13 mouse cellular contexts compared by ENCODE assay signal in genomic region chr3:52245996-52246830, GRCm38 (mm10). TPM values are rescaled to one million over a fixed set of nuclear protein-coding genes. Genes with fewer than 3 reads are reported as not detected.
DNase-seq lines count a peak whose midpoint lies in the region; ATAC-seq and TF ChIP-seq lines count a peak whose summit lies in the region.
"Had no signal": no experiment of that assay in that cellular context is flagged by ENCODE, and none has a peak within 500 bp of the region (broad histone marks: within the 10 kb centered on the region; RNA-seq: fewer than 3 reads in every experiment).

No protein-coding gene starts in this region.

- no peak overlapping the region for H3K4me3 ChIP-seq in heart, postnatal 0 days (ENCODE audit: low read depth, low read length)
- no peak overlapping the region for H3K4me3 ChIP-seq in midbrain, embryonic 11.5 days (ENCODE audit: low read depth, low read length)
- no peak overlapping the region for H3K4me3 ChIP-seq in midbrain, embryonic 15.5 days
- H3K4me3 ChIP-seq in cortical plate, adult 2 months (ENCODE audit: insufficient read depth, low read length), result no peak overlapping the region
- H3K4me3 ChIP-seq: erythroblast, embryonic 14.5 days; hindbrain, embryonic 10.5 days; megakaryocyte, embryonic 14.5 days; myocyte had no signal

- no peaks in the 10 kb centered on the region for H3K36me3 ChIP-seq in heart, postnatal 0 days (replicated peaks; ENCODE audit: control insufficient read depth, insufficient read depth, low read length)
- no peaks in the 10 kb centered on the region for H3K36me3 ChIP-seq in midbrain, embryonic 11.5 days (ENCODE audit: control insufficient read depth, insufficient read depth, low read length)
- no peaks in the 10 kb centered on the region for H3K36me3 ChIP-seq in midbrain, embryonic 15.5 days (replicated peaks)
- H3K36me3 ChIP-seq: hindbrain, embryonic 10.5 days had no signal

- H3K27ac ChIP-seq in heart, postnatal 0 days (ENCODE audit: low read depth), result no peak overlapping the region
- H3K27ac ChIP-seq in midbrain, embryonic 11.5 days (ENCODE audit: low read depth, low read length), result no peak overlapping the region
- no peak overlapping the region for H3K27ac ChIP-seq in midbrain, embryonic 15.5 days
- H3K27ac ChIP-seq in cortical plate, adult 2 months (ENCODE audit: insufficient read depth, low read length), result no peak overlapping the region
- H3K27ac ChIP-seq: hindbrain, embryonic 10.5 days had no signal

- intact Hi-C loops in heart, postnatal 36 days (cut with DNase I), result no loop called here

- WGBS in heart, postnatal 0 days, result 81% methylated on average over 12 of the region's 12 CpGs
- 84% methylated on average over 12 of the region's 12 CpGs for WGBS in midbrain, embryonic 11.5 days
- WGBS in midbrain, embryonic 15.5 days, result 79% methylated on average over 12 of the region's 12 CpGs

- H3K9ac ChIP-seq in heart, postnatal 0 days (replicated peaks; ENCODE audit: low read depth, low read length), result no peak overlapping the region
- no peak overlapping the region for H3K9ac ChIP-seq in midbrain, embryonic 11.5 days (ENCODE audit: low read length)
- H3K9ac ChIP-seq in midbrain, embryonic 15.5 days, result no peak overlapping the region

- TF ChIP-seq EP300 in heart, postnatal 0 days (IDR thresholded peaks at IDR 0.05; ENCODE audit: low read depth), result no peak

- H3K27me3 ChIP-seq in heart, postnatal 0 days (ENCODE audit: control insufficient read depth, insufficient read depth, low read length), result no peaks in the 10 kb centered on the region
- H3K27me3 ChIP-seq in midbrain, embryonic 11.5 days (ENCODE audit: control insufficient read depth, insufficient read depth, low read length), result no peaks in the 10 kb centered on the region
- no peaks in the 10 kb centered on the region for H3K27me3 ChIP-seq in midbrain, embryonic 15.5 days (replicated peaks)

- TF ChIP-seq CTCF in heart, postnatal 0 days (IDR thresholded peaks at IDR 0.05; ENCODE audit: low read depth), result peak; percentile 39
- peak; percentile 24; the same call in 1 of the 2 replicates for TF ChIP-seq CTCF in cortical plate, adult 2 months (IDR thresholded peaks at IDR 0.05; ENCODE audit: extremely low read depth, insufficient read depth, low read length)

- H3K4me2 ChIP-seq in heart, postnatal 0 days (ENCODE audit: low read depth, low read length), result no peak overlapping the region
- H3K4me2 ChIP-seq in midbrain, embryonic 11.5 days, result no peak overlapping the region
- no peak overlapping the region for H3K4me2 ChIP-seq in midbrain, embryonic 15.5 days

- H3K4me1 ChIP-seq in heart, postnatal 0 days (ENCODE audit: control insufficient read depth, insufficient read depth), result 0 out of 2 replicates have a peak, but pooled peaks cover under 1% of the 10 kb centered on the region
- H3K4me1 ChIP-seq in midbrain, embryonic 11.5 days (ENCODE audit: control insufficient read depth, insufficient read depth, low read length), result no peaks in the 10 kb centered on the region
- H3K4me1 ChIP-seq in midbrain, embryonic 15.5 days, result no peaks in the 10 kb centered on the region
- H3K4me1 ChIP-seq in cortical plate, adult 2 months (ENCODE audit: control insufficient read depth, insufficient read depth, low read length), result no peaks in the 10 kb centered on the region
- H3K4me1 ChIP-seq: hindbrain, embryonic 10.5 days had no signal

- ATAC-seq in heart, postnatal 0 days (ENCODE audit: insufficient read depth, low read depth), result no peak
- ATAC-seq in midbrain, embryonic 11.5 days (ENCODE audit: low FRiP score), result no peak
- no peak for ATAC-seq in midbrain, embryonic 15.5 days (replicated peaks)

- TF ChIP-seq POLR2A in cortical plate, adult 2 months (IDR thresholded peaks at IDR 0.05; ENCODE audit: extremely low read depth, insufficient read depth, low read length), result no peak

- no peaks in the 10 kb centered on the region for H3K9me3 ChIP-seq in heart, postnatal 0 days (replicated peaks; ENCODE audit: control insufficient read depth, low read length)
- H3K9me3 ChIP-seq in midbrain, embryonic 11.5 days (ENCODE audit: control insufficient read depth, low read length), result no peaks in the 10 kb centered on the region
- H3K9me3 ChIP-seq in midbrain, embryonic 15.5 days, result no peaks in the 10 kb centered on the region
- H3K9me3 ChIP-seq: hindbrain, embryonic 10.5 days; megakaryocyte, embryonic 14.5 days had no signal

- DNase-seq in heart, postnatal 0 days (ENCODE audit: low spot score), result no peak
- no peak for DNase-seq in heart, postnatal 36 days
- peak; percentile 75 for DNase-seq in midbrain, embryonic 11.5 days (ENCODE audit: low spot score, missing footprints)
- peak; percentile 77 for DNase-seq in MEL-GATA-1-ER (ENCODE audit: extremely low read depth, low read depth)
- DNase-seq in right cerebral cortex, postnatal 14 days, result no peak
- DNase-seq in thymus, postnatal 10 days (ENCODE audit: low spot score in 2 of 2), result no peak
- DNase-seq: kidney, adult 8-10 months had no signal

RNA-seq across cellular contexts. Expression of gene Foxo1, which starts 21.9 kb away (rescaled TPM):
- 4.7 and 8.9 TPM in 2 replicates for total RNA-seq in heart, postnatal 0 days (2014; rRNA removed; ENCODE audit: low replicate concordance)
- polyA plus RNA-seq in heart, postnatal 0 days (2015; fragmentation: Nextera tagmentation; extraction: Ambion mirVana), result 3.3 and 3.6 TPM in 2 replicates
- 10 to 100 TPM; 13.9 to 15.4 TPM for total RNA-seq in heart, postnatal 36 days (2021)
- 2.7 and 3.0 TPM in 2 replicates for polyA plus RNA-seq in midbrain, embryonic 11.5 days (2014; fragmentation: Nextera tagmentation; extraction: Ambion mirVana)
- polyA plus RNA-seq in midbrain, embryonic 15.5 days (2015; fragmentation: Nextera tagmentation; extraction: Ambion mirVana), result 3.7 and 3.9 TPM in 2 replicates
- polyA plus RNA-seq in cortical plate, adult 2 months (2012; rRNA removed), result 6.7 and 8.5 TPM in 2 replicates

Comparison
In these comparisons a context has a peak if more than half of its experiments do, and no peak if none do; other contexts are left out.
1. DNase-seq: peak in midbrain, embryonic 11.5 days (single experiment) and MEL-GATA-1-ER (single experiment); none in heart, postnatal 0 days (single experiment), heart, postnatal 36 days (0 of 2), right cerebral cortex, postnatal 14 days (single experiment) and thymus, postnatal 10 days (0 of 2).